Mouse (Mus musculus) layer of hippocampus, postnatal 25 days (tissue): ENCODE data around the gene Egfl7. TPM values are rescaled to one million over a fixed set of nuclear protein-coding genes. Genes with fewer than 3 reads are reported as not detected.

ENCODE experiments used
- DNase-seq, 2 experiments: peaks; one replicate each; pipeline ENCODE4 v3.0.0; 2022; ENCODE audit warnings: mixed read lengths in 2 of 2, low spot score in 1 of 2; ENCODE audit errors: extremely low spot score in 1 of 2
- total RNA-seq, 2 experiments: library from RNA; stranded (reverse); gene quantifications; 2 replicates each; pipeline ENCODE4 v1.2.3; 2021

Egfl7 gene
- total RNA-seq, 2 experiments from 2014 or later: 56.8 to 68.2 TPM

- DNase-seq: no peak
Observed at GRCm38 (mm10) chr2:26590962-26591361, 11.1 kb downstream of the Egfl7 start.

GRCm38 (mm10) chr2:26591416-26591815 lies 11.6 kb downstream of the Egfl7 start:
- no peak for DNase-seq

GRCm38 (mm10) chr2:26593211-26594021 lies 13.6 kb downstream of the Egfl7 start:
- no peak for DNase-seq

- DNase-seq: peak in 1 of 2 experiments; percentile 25
Observed at GRCm38 (mm10) chr2:26594022-26594346, 14.2 kb downstream of the Egfl7 start.

GRCm38 (mm10) chr2:26594461-26594933 lies 14.7 kb downstream of the Egfl7 start:
- DNase-seq: no peak

GRCm38 (mm10) chr2:26594934-26595724 lies 15.3 kb downstream of the Egfl7 start:
- DNase-seq: no peak

GRCm38 (mm10) chr2:26595725-26596435 lies 16.1 kb downstream of the Egfl7 start:
- DNase-seq: no peak

- DNase-seq: no peak
Observed at GRCm38 (mm10) chr2:26596898-26597297, 17.1 kb downstream of the Egfl7 start.

- no peak for DNase-seq
Observed at GRCm38 (mm10) chr2:26597810-26598209, 18.0 kb downstream of the Egfl7 start.

GRCm38 (mm10) chr2:26598462-26598861 lies 18.6 kb downstream of the Egfl7 start:
- DNase-seq: no peak

- DNase-seq: no peak
Observed at GRCm38 (mm10) chr2:26599965-26600364, 20.2 kb downstream of the Egfl7 start.

- no peak for DNase-seq
Observed at GRCm38 (mm10) chr2:26600664-26601063, 20.9 kb downstream of the Egfl7 start.

GRCm38 (mm10) chr2:26601595-26601994 lies 21.8 kb downstream of the Egfl7 start:
- no peak for DNase-seq

GRCm38 (mm10) chr2:26602631-26603030 lies 22.8 kb downstream of the Egfl7 start:
- no peak for DNase-seq

GRCm38 (mm10) chr2:26603159-26603558 lies 23.3 kb downstream of the Egfl7 start:
- no peak for DNase-seq

GRCm38 (mm10) chr2:26603720-26604671 lies 24.2 kb downstream of the Egfl7 start, which contains the start of gene Agpat2:
TSS of gene Agpat2 (minus strand) at chr2:26604417.
- DNase-seq: peak in 1 of 2 experiments; percentile 20

GRCm38 (mm10) chr2:26605331-26605730 lies 25.5 kb downstream of the Egfl7 start:
- no peak for DNase-seq

GRCm38 (mm10) chr2:26606579-26606978 lies 26.8 kb downstream of the Egfl7 start:
- DNase-seq: no peak

- no peak for DNase-seq
Observed at GRCm38 (mm10) chr2:26607056-26607910, 27.5 kb downstream of the Egfl7 start.
